Mouse (Mus musculus): Measurements from ENCODE around the gene Megf11. TPM values are rescaled to one million over a fixed set of nuclear protein-coding genes. Genes with fewer than 3 reads are reported as not detected.

Gene Megf11
- polyA plus RNA-seq, 1 experiment from 2014 or later: 17.4 TPM

- H3K4me1 ChIP-seq (replicated peaks; ENCODE audit: control insufficient read depth, insufficient read depth, low read length): peaks cover 30% of the 10 kb centered on the region
- no peak overlapping the region for H3K4me2 ChIP-seq (replicated peaks)
- H3K9me3 ChIP-seq (ENCODE audit: control insufficient read depth, low read length): no peaks in the 10 kb centered on the region
- ATAC-seq (ENCODE audit: low FRiP score) (no peak), DNase-seq (ENCODE audit: low spot score) (no peak)
- H3K27ac ChIP-seq: no peak overlapping the region
- H3K36me3 ChIP-seq (replicated peaks; ENCODE audit: control insufficient read depth, insufficient read depth): no peaks in the 10 kb centered on the region
- 71% methylated on average over 1 of the region's 1 CpGs for WGBS
- no peaks in the 10 kb centered on the region for H3K27me3 ChIP-seq (ENCODE audit: control insufficient read depth, insufficient read depth, low read length)
- no peak overlapping the region for H3K4me3 ChIP-seq (replicated peaks; ENCODE audit: low read length)
- H3K9ac ChIP-seq: no peak overlapping the region
Measured at GRCm38 (mm10) chr9:64503996-64504395, 118.6 kb downstream of the Megf11 start.

GRCm38 (mm10) chr9:64504456-64504855, 119.0 kb downstream of the Megf11 start:
- Histone ChIP-seq H3K4me3 (replicated peaks; ENCODE audit: low read length) (no peak overlapping the region), H3K9me3 (ENCODE audit: control insufficient read depth, low read length) (no peaks in the 10 kb centered on the region), H3K9ac (no peak overlapping the region), H3K36me3 (replicated peaks; ENCODE audit: control insufficient read depth, insufficient read depth) (no peaks in the 10 kb centered on the region), H3K4me2 (replicated peaks) (no peak overlapping the region), H3K27me3 (ENCODE audit: control insufficient read depth, insufficient read depth, low read length) (no peaks in the 10 kb centered on the region), H3K4me1 (replicated peaks; ENCODE audit: control insufficient read depth, insufficient read depth, low read length) (peaks cover 25% of the 10 kb centered on the region), H3K27ac (no peak overlapping the region)
- ATAC-seq (ENCODE audit: low FRiP score): no peak
- no peak for DNase-seq (ENCODE audit: low spot score)
- WGBS: 75% methylated on average over 3 of the region's 3 CpGs

GRCm38 (mm10) chr9:64504921-64505320, 119.5 kb downstream of the Megf11 start:
- Histone ChIP-seq H3K9ac (no peak overlapping the region), H3K4me2 (replicated peaks) (no peak overlapping the region), H3K4me1 (replicated peaks; ENCODE audit: control insufficient read depth, insufficient read depth, low read length) (peaks cover 23% of the 10 kb centered on the region), H3K4me3 (replicated peaks; ENCODE audit: low read length) (no peak overlapping the region), H3K9me3 (ENCODE audit: control insufficient read depth, low read length) (no peaks in the 10 kb centered on the region), H3K27ac (no peak overlapping the region), H3K27me3 (ENCODE audit: control insufficient read depth, insufficient read depth, low read length) (no peaks in the 10 kb centered on the region), H3K36me3 (replicated peaks; ENCODE audit: control insufficient read depth, insufficient read depth) (no peaks in the 10 kb centered on the region)
- WGBS: 33% methylated on average over 8 of the region's 8 CpGs
- peak; percentile 21; the same call in 1 of the 2 replicates for ATAC-seq (ENCODE audit: low FRiP score)
- no peak for DNase-seq (ENCODE audit: low spot score)

GRCm38 (mm10) chr9:64506440-64507206, 121.2 kb downstream of the Megf11 start:
- 52% methylated on average over 11 of the region's 11 CpGs for WGBS
- H3K27me3 ChIP-seq (ENCODE audit: control insufficient read depth, insufficient read depth, low read length): no peaks in the 10 kb centered on the region
- H3K4me3 ChIP-seq (replicated peaks; ENCODE audit: low read length): no peak overlapping the region
- ATAC-seq (ENCODE audit: low FRiP score) (0 out of 2 replicates have a peak, but pooled peaks have one; percentile 9), DNase-seq (ENCODE audit: low spot score) (no peak)
- H3K9me3 ChIP-seq (ENCODE audit: control insufficient read depth, low read length): no peaks in the 10 kb centered on the region
- no peak overlapping the region for H3K4me2 ChIP-seq (replicated peaks)
- H3K9ac ChIP-seq: no peak overlapping the region
- peaks cover 23% of the 10 kb centered on the region for H3K4me1 ChIP-seq (replicated peaks; ENCODE audit: control insufficient read depth, insufficient read depth, low read length)
- H3K27ac ChIP-seq: no peak overlapping the region
- H3K36me3 ChIP-seq (replicated peaks; ENCODE audit: control insufficient read depth, insufficient read depth): no peaks in the 10 kb centered on the region

GRCm38 (mm10) chr9:64507207-64507517, 121.7 kb downstream of the Megf11 start:
- ATAC-seq (ENCODE audit: low FRiP score): no peak
- H3K4me3 ChIP-seq (replicated peaks; ENCODE audit: low read length): no peak overlapping the region
- no peak overlapping the region for H3K9ac ChIP-seq
- no peaks in the 10 kb centered on the region for H3K9me3 ChIP-seq (ENCODE audit: control insufficient read depth, low read length)
- WGBS: 54% methylated on average over 6 of the region's 6 CpGs
- H3K36me3 ChIP-seq (replicated peaks; ENCODE audit: control insufficient read depth, insufficient read depth): no peaks in the 10 kb centered on the region
- peaks cover 23% of the 10 kb centered on the region for H3K4me1 ChIP-seq (replicated peaks; ENCODE audit: control insufficient read depth, insufficient read depth, low read length)
- DNase-seq (ENCODE audit: low spot score): no peak
- no peaks in the 10 kb centered on the region for H3K27me3 ChIP-seq (ENCODE audit: control insufficient read depth, insufficient read depth, low read length)
- H3K27ac ChIP-seq: no peak overlapping the region
- H3K4me2 ChIP-seq (replicated peaks): no peak overlapping the region

- Histone ChIP-seq H3K4me2 (replicated peaks) (no peak overlapping the region), H3K9me3 (ENCODE audit: control insufficient read depth, low read length) (no peaks in the 10 kb centered on the region), H3K9ac (no peak overlapping the region), H3K4me3 (replicated peaks; ENCODE audit: low read length) (no peak overlapping the region), H3K27ac (no peak overlapping the region), H3K4me1 (replicated peaks; ENCODE audit: control insufficient read depth, insufficient read depth, low read length) (peaks cover 23% of the 10 kb centered on the region), H3K27me3 (ENCODE audit: control insufficient read depth, insufficient read depth, low read length) (no peaks in the 10 kb centered on the region), H3K36me3 (replicated peaks; ENCODE audit: control insufficient read depth, insufficient read depth) (no peaks in the 10 kb centered on the region)
- no peak for ATAC-seq (ENCODE audit: low FRiP score)
- no peak for DNase-seq (ENCODE audit: low spot score)
- 23% methylated on average over 7 of the region's 7 CpGs for WGBS
Measured at GRCm38 (mm10) chr9:64507995-64508394, 122.6 kb downstream of the Megf11 start.

GRCm38 (mm10) chr9:64514826-64515225, 129.4 kb downstream of the Megf11 start:
- H3K9me3 ChIP-seq (ENCODE audit: control insufficient read depth, low read length): no peaks in the 10 kb centered on the region
- no peak overlapping the region for H3K9ac ChIP-seq
- no peak overlapping the region for H3K4me2 ChIP-seq (replicated peaks)
- H3K4me1 ChIP-seq (replicated peaks; ENCODE audit: control insufficient read depth, insufficient read depth, low read length): no peaks in the 10 kb centered on the region
- no peaks in the 10 kb centered on the region for H3K36me3 ChIP-seq (replicated peaks; ENCODE audit: control insufficient read depth, insufficient read depth)
- ATAC-seq (ENCODE audit: low FRiP score): no peak
- H3K27me3 ChIP-seq (ENCODE audit: control insufficient read depth, insufficient read depth, low read length): no peaks in the 10 kb centered on the region
- no peak overlapping the region for H3K4me3 ChIP-seq (replicated peaks; ENCODE audit: low read length)
- DNase-seq (ENCODE audit: low spot score): no peak
- WGBS: 51% methylated on average over 6 of the region's 6 CpGs
- no peak overlapping the region for H3K27ac ChIP-seq

- Histone ChIP-seq H3K4me2 (replicated peaks) (no peak overlapping the region), H3K36me3 (replicated peaks; ENCODE audit: control insufficient read depth, insufficient read depth) (no peaks in the 10 kb centered on the region), H3K27ac (no peak overlapping the region), H3K9me3 (ENCODE audit: control insufficient read depth, low read length) (no peaks in the 10 kb centered on the region), H3K9ac (no peak overlapping the region), H3K4me3 (replicated peaks; ENCODE audit: low read length) (no peak overlapping the region), H3K27me3 (ENCODE audit: control insufficient read depth, insufficient read depth, low read length) (no peaks in the 10 kb centered on the region), H3K4me1 (replicated peaks; ENCODE audit: control insufficient read depth, insufficient read depth, low read length) (peaks cover 14% of the 10 kb centered on the region)
- DNase-seq (ENCODE audit: low spot score) (no peak), ATAC-seq (ENCODE audit: low FRiP score) (no peak)
- WGBS: 61% methylated on average over 12 of the region's 12 CpGs
Measured at GRCm38 (mm10) chr9:64519921-64520746, 134.7 kb downstream of the Megf11 start.

GRCm38 (mm10) chr9:64520747-64521283, 135.4 kb downstream of the Megf11 start:
- no peak overlapping the region for H3K27ac ChIP-seq
- DNase-seq (ENCODE audit: low spot score): no peak

More at GRCm38 (mm10) chr9:64520747-64521283, 135.4 kb downstream of the Megf11 start:
- H3K9me3 ChIP-seq (ENCODE audit: control insufficient read depth, low read length): no peaks in the 10 kb centered on the region
- H3K27me3 ChIP-seq (ENCODE audit: control insufficient read depth, insufficient read depth, low read length): no peaks in the 10 kb centered on the region
- ATAC-seq (ENCODE audit: low FRiP score): no peak
- no peaks in the 10 kb centered on the region for H3K36me3 ChIP-seq (replicated peaks; ENCODE audit: control insufficient read depth, insufficient read depth)
- no peak overlapping the region for H3K9ac ChIP-seq
- H3K4me3 ChIP-seq (replicated peaks; ENCODE audit: low read length): no peak overlapping the region
- peaks cover 14% of the 10 kb centered on the region for H3K4me1 ChIP-seq (replicated peaks; ENCODE audit: control insufficient read depth, insufficient read depth, low read length)
- WGBS: 44% methylated on average over 4 of the region's 4 CpGs
- no peak overlapping the region for H3K4me2 ChIP-seq (replicated peaks)
